Mouse (Mus musculus): ENCODE data around the gene Ghrh. TPM values are rescaled to one million over a fixed set of nuclear protein-coding genes. Genes with fewer than 3 reads are reported as not detected.

Gene Ghrh
- total and polyA plus RNA-seq, 3 experiments, result not detected

DNA sequence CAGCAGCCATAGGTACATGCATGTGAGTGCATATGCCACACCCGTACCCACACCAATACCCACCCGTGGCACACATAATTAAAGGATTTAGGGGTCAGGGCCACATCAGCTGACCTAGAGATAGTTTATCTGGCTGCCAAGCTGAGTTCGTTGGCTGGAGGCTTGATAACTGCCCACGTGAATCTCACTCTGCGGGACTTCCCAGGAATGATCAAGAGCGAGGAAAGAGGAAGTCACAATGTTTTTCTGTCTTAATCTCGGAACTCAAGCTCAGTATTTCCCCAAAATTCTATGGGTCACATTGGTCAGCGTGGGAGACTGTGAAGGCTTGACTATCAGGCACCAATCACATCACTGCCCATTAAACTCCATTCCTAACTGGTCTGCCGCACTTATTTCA is 19.5 kb upstream of the Ghrh start (continued):
- no peak for TF ChIP-seq SMC3 (IDR thresholded peaks at IDR 0.05; ENCODE audit: low read depth, low read length)
- TF ChIP-seq NELFE (IDR thresholded peaks at IDR 0.05; ENCODE audit: low read depth, low read length), result no peak
- TF ChIP-seq TAL1 (IDR thresholded peaks at IDR 0.05; ENCODE audit: low read length), result 0 out of 2 replicates have a peak, but pooled peaks have one; percentile 15
- no peak for TF ChIP-seq ZNF384 (IDR thresholded peaks at IDR 0.05; ENCODE audit: low read depth, low read length)
- TF ChIP-seq CHD1 (IDR thresholded peaks at IDR 0.05; ENCODE audit: low read depth, low read length), result no peak
- no peak for TF ChIP-seq E2F4 (IDR thresholded peaks at IDR 0.05; ENCODE audit: borderline replicate concordance, low read depth, low read length)
- TF ChIP-seq CHD2 (IDR thresholded peaks at IDR 0.05; ENCODE audit: low read length), result no peak

GRCm38 (mm10) chr2:157363031-157363430 is 15.7 kb upstream of the Ghrh start:
- peaks cover 0 to 12% of the 10 kb centered on the region in 2 experiments; a peak in 2 of 4 replicates for H3K36me3 ChIP-seq (ENCODE audit: control insufficient read depth in 1 of 2, insufficient read depth in 2 of 2, low read length in 2 of 2)
- TF ChIP-seq ZNF384 (IDR thresholded peaks at IDR 0.05; ENCODE audit: low read depth, low read length) (no peak), TCF12 (IDR thresholded peaks at IDR 0.05; ENCODE audit: low read depth, low read length) (0 out of 2 replicates have a peak, but pooled peaks have one; percentile 19), MYB (IDR thresholded peaks at IDR 0.05; ENCODE audit: low read depth, low read length) (no peak), ELF1 (IDR thresholded peaks at IDR 0.05; ENCODE audit: low read depth, low read length) (no peak), ETS1 (IDR thresholded peaks at IDR 0.05; ENCODE audit: low read depth, low read length) (peak; percentile 47; the same call in 1 of the 2 replicates), USF2 (IDR thresholded peaks at IDR 0.05; ENCODE audit: borderline replicate concordance in 1 of 2, insufficient read depth in 1 of 2, low read depth in 1 of 2, low read length in 2 of 2) (no peak), EP300 (IDR thresholded peaks at IDR 0.05; ENCODE audit: low read depth in 1 of 2, low read length in 2 of 2) (peak in 1 of 2 experiments; percentile 14; a peak in 1 of 4 replicates), SIN3A (IDR thresholded peaks at IDR 0.05; ENCODE audit: low read length) (0 out of 2 replicates have a peak, but pooled peaks have one; percentile 24), TAL1 (IDR thresholded peaks at IDR 0.05; ENCODE audit: low read length) (peak; percentile 16; the same call in 1 of the 2 replicates)
- no peak overlapping the region for H3K4me3 ChIP-seq (ENCODE audit: control insufficient read depth in 1 of 2, insufficient read depth in 1 of 2, low read depth in 2 of 2, low read length in 2 of 2)
- peaks cover 4 to 18% of the 10 kb centered on the region in 2 experiments for H3K4me1 ChIP-seq (ENCODE audit: control insufficient read depth in 1 of 2, insufficient read depth in 2 of 2, low read length in 2 of 2)
- no peak overlapping the region for H3K9ac ChIP-seq (ENCODE audit: control insufficient read depth, low read depth, low read length, poor library complexity, severe bottlenecking)
- H3K27ac ChIP-seq (ENCODE audit: control insufficient read depth, low read depth, low read length), result peak overlapping the region; percentile 11; the same call in 1 of the 2 replicates
- H3K9me3 ChIP-seq (replicated peaks; ENCODE audit: insufficient read depth, low read length), result no peaks in the 10 kb centered on the region
- peaks cover 5% of the 10 kb centered on the region; the same call in 1 of the 2 replicates for H3K79me2 ChIP-seq (ENCODE audit: control insufficient read depth, insufficient read depth, low read length, poor library complexity)
- DNase-seq (ENCODE audit: low read depth, low spot score), result peak; percentile 73
- no peaks in the 10 kb centered on the region; a peak in 1 of 4 replicates for H3K27me3 ChIP-seq (ENCODE audit: control insufficient read depth in 1 of 2, insufficient read depth in 2 of 2, low read length in 2 of 2)

DNA sequence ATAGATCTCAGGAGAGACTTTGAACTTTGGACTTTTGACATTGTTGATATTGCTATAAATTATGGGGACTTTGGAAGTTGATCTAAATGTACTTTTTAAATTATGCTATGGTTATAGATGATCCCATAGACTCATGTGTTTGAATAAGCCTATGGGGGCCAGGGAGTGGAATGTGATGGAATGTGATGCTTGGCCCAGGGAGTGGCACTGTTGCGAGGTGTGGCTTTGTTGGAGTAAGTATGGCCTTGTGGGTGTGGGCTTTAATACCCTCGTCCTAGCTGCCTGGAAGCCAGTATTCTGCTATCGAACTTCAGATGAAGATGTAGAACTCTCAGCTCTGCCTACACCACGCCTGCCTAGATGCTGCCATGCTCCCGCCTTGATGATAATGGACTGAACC is 12.7 kb upstream of the Ghrh start:
- H3K9ac ChIP-seq (ENCODE audit: control insufficient read depth, low read depth, low read length, poor library complexity, severe bottlenecking), result no peak overlapping the region
- no peak overlapping the region for H3K4me3 ChIP-seq (ENCODE audit: control insufficient read depth in 1 of 2, insufficient read depth in 1 of 2, low read depth in 2 of 2, low read length in 2 of 2)
- H3K27ac ChIP-seq (ENCODE audit: control insufficient read depth, low read depth, low read length), result no peak overlapping the region
- H3K27me3 ChIP-seq (ENCODE audit: control insufficient read depth in 1 of 2, insufficient read depth in 2 of 2, low read length in 2 of 2), result no peaks in the 10 kb centered on the region; a peak in 1 of 4 replicates
- peaks cover 0 to 8% of the 10 kb centered on the region in 2 experiments; a peak in 2 of 4 replicates for H3K36me3 ChIP-seq (ENCODE audit: control insufficient read depth in 1 of 2, insufficient read depth in 2 of 2, low read length in 2 of 2)
- no peak for DNase-seq (ENCODE audit: low read depth, low spot score)
- TF ChIP-seq CTCF (IDR thresholded peaks at IDR 0.05 in 2 of 3, conservative IDR thresholded peaks at IDR 0.05 in 1 of 3; ENCODE audit: control insufficient read depth in 1 of 3, insufficient read depth in 1 of 3, low read depth in 2 of 3, low read length in 3 of 3, poor library complexity in 1 of 3, severe bottlenecking in 1 of 3) (no peak), ZNF384 (IDR thresholded peaks at IDR 0.05; ENCODE audit: low read depth, low read length) (no peak), KAT2A (conservative IDR thresholded peaks at IDR 0.05; ENCODE audit: low read depth, low read length) (no peak), MAFK (IDR thresholded peaks at IDR 0.05; ENCODE audit: borderline replicate concordance, low read depth, low read length) (no peak)
- H3K4me1 ChIP-seq (ENCODE audit: control insufficient read depth in 1 of 2, insufficient read depth in 2 of 2, low read length in 2 of 2), result peaks cover 4 to 12% of the 10 kb centered on the region in 2 experiments
- H3K9me3 ChIP-seq (replicated peaks; ENCODE audit: insufficient read depth, low read length), result no peaks in the 10 kb centered on the region
- H3K79me2 ChIP-seq (ENCODE audit: control insufficient read depth, insufficient read depth, low read length, poor library complexity), result no peaks in the 10 kb centered on the region
